Mouse (Mus musculus) layer of hippocampus, adult 9-11 months (tissue): ENCODE results near the gene Zyx.

ENCODE experiments used
- DNase-seq: peaks from one replicate; pipeline ENCODE4 v3.0.0; 2022

Zyx gene

GRCm38 (mm10) chr6:42370630-42371363 lies 21.4 kb downstream of the Zyx start:
- peak; percentile 53 for DNase-seq

- no peak for DNase-seq
Measured at GRCm38 (mm10) chr6:42372001-42372400, 22.6 kb downstream of the Zyx start.

GRCm38 (mm10) chr6:42372421-42372815 lies 23.0 kb downstream of the Zyx start:
- DNase-seq, result no peak

GRCm38 (mm10) chr6:42372816-42373547 lies 23.6 kb downstream of the Zyx start, which contains the start of gene Epha1:
TSS of gene Epha1 (minus strand) at chr6:42373268.
- no peak for DNase-seq

GRCm38 (mm10) chr6:42373669-42374430 lies 24.4 kb downstream of the Zyx start:
- no peak for DNase-seq

GRCm38 (mm10) chr6:42374701-42375100 lies 25.3 kb downstream of the Zyx start:
- no peak for DNase-seq

GRCm38 (mm10) chr6:42375131-42375530 lies 25.7 kb downstream of the Zyx start:
- no peak for DNase-seq

GRCm38 (mm10) chr6:42376016-42376415 lies 26.6 kb downstream of the Zyx start:
- DNase-seq, result no peak

- DNase-seq, result no peak
Measured at GRCm38 (mm10) chr6:42376504-42377019, 27.1 kb downstream of the Zyx start.

- DNase-seq, result no peak
Measured at GRCm38 (mm10) chr6:42377280-42377679, 27.9 kb downstream of the Zyx start.

- no peak for DNase-seq
Measured at GRCm38 (mm10) chr6:42379551-42379950, 30.1 kb downstream of the Zyx start.

GRCm38 (mm10) chr6:42380416-42381144 lies 31.1 kb downstream of the Zyx start:
- no peak for DNase-seq

GRCm38 (mm10) chr6:42381221-42381620 lies 31.8 kb downstream of the Zyx start:
- no peak for DNase-seq

GRCm38 (mm10) chr6:42381916-42382381 lies 32.5 kb downstream of the Zyx start:
- no peak for DNase-seq

GRCm38 (mm10) chr6:42383360-42383759 lies 33.9 kb downstream of the Zyx start:
- DNase-seq, result no peak

- DNase-seq, result no peak
Measured at GRCm38 (mm10) chr6:42385635-42386034, 36.2 kb downstream of the Zyx start.

GRCm38 (mm10) chr6:42391796-42392330 lies 42.4 kb downstream of the Zyx start:
- no peak for DNase-seq

GRCm38 (mm10) chr6:42395960-42396809 lies 46.8 kb downstream of the Zyx start:
- peak; percentile 63 for DNase-seq

- no peak for DNase-seq
Measured at GRCm38 (mm10) chr6:42397041-42397657, 47.7 kb downstream of the Zyx start.

GRCm38 (mm10) chr6:42398285-42398684 lies 48.9 kb downstream of the Zyx start:
- DNase-seq, result no peak

GRCm38 (mm10) chr6:42398998-42399397 lies 49.6 kb downstream of the Zyx start:
- DNase-seq, result no peak
